Mouse (Mus musculus) adrenal gland, adult 18-20 months (tissue): Measurements from ENCODE around the gene Nxpe4. TPM values are rescaled to one million over a fixed set of nuclear protein-coding genes. Genes with fewer than 3 reads are reported as not detected.
"Not testable (repeated sequence)": the region's sequence is repeated elsewhere in the genome, so short reads cannot be mapped to it uniquely, and the experiment has no call there.

Experiments
- DNase-seq, 2 experiments: peaks; one replicate each; pipeline ENCODE4 v3.0.0; 2021 to 2022; ENCODE audit warnings: low spot score in 2 of 2
- total RNA-seq, 2 experiments: library from RNA; stranded (reverse); gene quantifications; 1 replicate in 1 of 2; 2 replicates in 1 of 2; pipeline ENCODE4 v1.2.3; 2021

The Nxpe4 gene
- total RNA-seq, 2 experiments from 2014 or later, result 1.7 to 2.6 TPM

- DNase-seq, result no peak
Measured at GRCm38 (mm10) chr9:48239461-48239860, 77.6 kb downstream of the Nxpe4 start.

DNA sequence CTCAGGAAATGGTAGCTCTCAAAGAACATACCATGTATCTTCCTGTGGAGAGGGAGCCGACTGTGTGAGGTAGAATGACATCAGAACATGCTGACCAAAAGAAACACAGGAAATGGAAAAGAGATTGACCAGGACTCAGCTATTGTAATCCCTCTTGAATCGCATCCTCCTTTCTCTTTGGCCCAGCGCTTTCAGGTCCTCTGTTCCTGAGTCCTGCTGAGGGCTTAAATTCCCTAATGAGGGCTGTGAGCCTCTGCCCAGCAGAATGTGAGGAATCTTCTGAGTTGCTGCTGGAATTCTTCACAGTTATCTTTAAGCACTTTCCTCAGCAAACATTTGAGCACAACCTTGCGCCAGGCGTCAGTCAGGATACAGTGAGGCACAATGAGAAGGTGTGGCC, 78.6 kb downstream of the Nxpe4 start:
- DNase-seq, result no peak

DNA sequence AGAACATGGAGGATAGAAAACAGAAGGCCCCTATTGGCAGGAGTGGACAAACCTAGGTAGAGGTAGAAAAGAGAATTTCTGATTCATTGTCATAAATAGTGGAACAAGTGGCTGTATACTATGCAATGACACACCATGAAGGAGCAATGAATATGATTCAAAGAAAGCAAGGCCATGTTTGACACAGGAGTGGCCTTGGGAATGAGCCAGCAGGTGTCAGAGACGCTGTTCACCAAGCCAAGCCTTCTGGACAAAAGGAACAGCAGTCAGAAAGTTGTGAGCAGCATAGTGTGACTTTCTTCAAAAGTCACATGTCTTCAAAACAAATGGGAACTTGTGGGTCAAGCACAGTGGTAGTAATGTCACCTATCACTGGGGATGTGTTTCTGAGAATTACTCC, 80.0 kb downstream of the Nxpe4 start:
- DNase-seq, result no peak

GRCm38 (mm10) chr9:48242756-48243155, 80.9 kb downstream of the Nxpe4 start:
- no peak for DNase-seq

DNA sequence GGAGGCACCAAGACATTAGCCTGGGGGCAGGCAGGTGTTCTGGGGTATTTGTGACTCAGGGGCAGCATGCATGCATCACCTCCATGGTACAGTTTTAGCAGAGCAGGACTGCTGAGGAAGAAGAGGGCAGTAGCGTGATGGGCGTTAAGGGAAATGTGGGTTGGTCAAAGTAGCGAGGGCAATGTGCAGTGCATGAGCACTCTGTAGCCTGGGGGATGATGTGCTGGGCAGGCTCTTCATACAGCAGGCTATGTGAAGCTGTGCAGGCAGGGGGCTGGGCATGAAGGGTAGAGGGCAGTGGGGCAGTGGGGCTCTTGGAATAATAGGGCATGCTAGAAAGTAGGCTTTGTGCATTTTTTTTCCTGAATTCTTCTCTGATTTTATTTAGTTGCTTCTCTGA, 82.4 kb downstream of the Nxpe4 start:
- no peak for DNase-seq

DNA sequence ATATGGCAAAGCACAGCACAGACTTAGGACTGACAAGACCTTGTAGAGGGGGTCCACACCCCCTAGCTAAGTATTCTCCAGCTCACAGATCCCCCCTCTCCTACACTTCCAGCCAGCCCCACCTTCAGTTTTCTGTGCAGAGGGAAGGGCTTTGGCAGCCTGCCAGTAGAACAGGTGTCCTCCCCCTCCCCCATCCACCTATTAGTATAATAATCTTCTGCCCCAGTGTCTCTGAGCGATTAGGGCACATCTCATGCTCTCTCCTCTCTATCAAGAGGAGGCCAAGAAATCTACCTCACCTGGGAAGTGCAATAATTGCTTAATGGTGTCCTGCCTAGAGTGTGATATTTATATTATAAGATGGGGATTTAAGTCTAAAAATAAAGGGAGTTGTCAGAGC, 83.7 kb downstream of the Nxpe4 start:
- no peak for DNase-seq

- no peak for DNase-seq
Measured at GRCm38 (mm10) chr9:48247276-48247675, 85.5 kb downstream of the Nxpe4 start.

DNA sequence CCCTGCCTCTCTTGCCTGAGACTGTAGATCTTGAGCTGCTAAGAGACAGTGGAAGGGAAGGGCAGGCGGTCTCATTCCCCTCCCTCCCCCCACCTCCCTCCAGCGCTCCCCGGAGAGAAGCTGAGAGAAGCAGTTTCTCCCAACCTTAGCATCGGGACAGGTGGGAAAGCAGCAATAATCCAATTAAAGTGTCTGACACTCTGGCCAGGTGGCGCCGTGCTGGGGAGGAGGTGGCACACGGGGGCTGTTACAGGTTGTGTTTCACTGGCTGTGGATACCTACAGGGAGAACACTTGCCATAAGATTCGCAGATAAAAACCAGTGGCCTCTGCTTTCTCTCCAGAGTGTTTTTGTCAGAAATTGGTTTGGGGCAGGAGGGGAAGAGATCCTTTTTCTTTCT, 90.4 kb downstream of the Nxpe4 start:
- DNase-seq, result no peak

GRCm38 (mm10) chr9:48257001-48257400, 95.2 kb downstream of the Nxpe4 start:
- DNase-seq, result no peak

- peak; percentile 32 to 42 for DNase-seq
Measured at GRCm38 (mm10) chr9:48257741-48258423, 96.1 kb downstream of the Nxpe4 start.

DNA sequence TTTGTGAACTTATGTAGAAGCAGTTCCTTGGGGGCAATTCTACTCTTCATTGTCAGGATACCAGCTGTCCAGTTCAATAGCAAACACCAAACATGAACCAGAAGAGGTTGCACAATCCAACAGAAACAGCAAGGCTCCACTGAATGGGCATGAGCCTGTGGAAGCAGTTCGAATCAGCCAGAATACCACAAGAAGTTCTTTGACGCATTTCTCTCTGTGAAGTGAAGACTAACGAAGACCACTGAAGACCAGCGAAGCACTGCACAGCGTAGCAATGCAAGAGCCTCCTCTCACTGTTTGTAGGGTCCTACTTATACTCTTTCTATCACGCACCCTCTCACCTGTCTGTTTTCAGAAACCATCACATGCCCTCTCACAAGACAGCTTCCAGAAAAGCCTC, 102.8 kb downstream of the Nxpe4 start:
- DNase-seq, result no peak

GRCm38 (mm10) chr9:48265491-48265890, 103.7 kb downstream of the Nxpe4 start:
- no peak for DNase-seq

DNA sequence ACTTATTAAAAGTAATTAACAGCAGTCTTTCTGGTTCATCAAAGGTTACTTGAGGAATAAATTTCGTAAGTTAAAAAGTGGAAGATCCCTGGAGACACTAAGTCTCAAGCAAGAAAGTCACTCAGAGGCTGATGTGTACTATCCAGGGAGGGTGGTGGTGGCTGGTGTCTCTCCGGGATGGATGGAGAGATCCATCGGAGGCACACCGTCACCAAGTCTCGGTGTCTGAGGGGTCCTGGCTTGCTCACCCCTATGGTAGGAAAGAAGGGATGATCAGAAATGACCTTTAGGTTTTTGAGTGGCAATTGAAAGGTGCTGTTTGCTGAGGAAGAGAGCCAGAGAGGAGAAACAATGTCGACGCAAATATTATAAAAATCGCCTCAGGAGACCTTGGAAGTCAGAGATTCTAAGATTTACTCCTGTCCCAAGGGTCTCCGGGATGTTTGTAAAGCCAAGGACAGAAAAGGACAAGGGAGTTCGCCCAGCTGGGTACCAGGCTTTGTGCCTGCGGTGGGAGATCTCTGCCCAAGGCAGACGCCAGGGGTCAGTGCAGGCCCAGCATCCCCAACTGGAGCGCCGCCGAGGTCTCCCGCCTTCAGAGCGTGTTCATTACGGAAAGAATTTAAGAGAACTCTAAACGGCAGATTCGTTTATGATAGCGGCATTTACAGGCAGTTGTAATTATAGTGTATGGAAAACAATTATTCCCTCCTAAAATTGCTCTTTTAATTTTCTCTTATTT, 104.6 kb downstream of the Nxpe4 start:
- DNase-seq, result peak; percentile 78 to 84

DNA sequence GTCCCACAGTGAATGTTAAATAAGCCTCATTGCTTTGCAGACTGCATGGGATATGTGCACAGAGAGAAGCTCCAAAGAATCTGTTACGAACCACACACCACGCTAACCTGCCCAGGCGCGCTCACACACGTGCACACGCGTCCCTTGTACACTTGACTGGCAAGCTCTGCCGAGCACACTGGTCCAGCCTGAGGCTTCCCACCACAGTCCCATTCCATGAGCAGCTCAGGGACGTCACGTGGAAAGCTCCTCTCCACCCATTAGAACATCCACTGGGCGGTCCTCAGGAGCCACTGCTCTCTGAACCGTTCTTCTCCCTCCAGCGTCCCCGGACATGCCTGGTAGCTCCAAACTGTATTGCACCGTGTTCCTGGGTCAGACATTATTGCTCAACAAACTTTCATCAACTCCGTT, 105.2 kb downstream of the Nxpe4 start:
- DNase-seq, result peak; percentile 34 to 35

DNA sequence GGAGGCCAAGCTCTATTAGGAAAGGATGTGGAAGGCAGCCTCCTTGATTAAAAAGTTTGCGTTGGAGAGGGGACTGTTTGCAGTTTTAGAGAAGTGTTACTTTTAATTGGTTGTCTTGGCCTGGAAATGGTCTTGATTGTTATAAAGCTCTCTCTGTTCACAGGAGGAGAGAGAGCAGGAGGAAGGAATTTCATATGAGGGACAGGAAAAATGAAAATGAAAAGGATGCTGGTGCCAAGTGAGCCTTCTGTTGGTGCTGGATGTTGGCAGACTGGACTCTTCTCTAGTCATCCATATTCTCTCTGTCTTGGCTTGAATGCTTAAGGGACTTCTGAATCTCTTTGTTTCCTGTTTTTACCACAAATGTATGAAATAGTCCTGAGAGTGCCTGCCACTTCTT, 106.1 kb downstream of the Nxpe4 start:
- no peak for DNase-seq

- DNase-seq, result no peak
Measured at GRCm38 (mm10) chr9:48276831-48277230, 115.0 kb downstream of the Nxpe4 start.

- DNase-seq, result no peak
Measured at GRCm38 (mm10) chr9:48284221-48284620, 122.4 kb downstream of the Nxpe4 start.

DNA sequence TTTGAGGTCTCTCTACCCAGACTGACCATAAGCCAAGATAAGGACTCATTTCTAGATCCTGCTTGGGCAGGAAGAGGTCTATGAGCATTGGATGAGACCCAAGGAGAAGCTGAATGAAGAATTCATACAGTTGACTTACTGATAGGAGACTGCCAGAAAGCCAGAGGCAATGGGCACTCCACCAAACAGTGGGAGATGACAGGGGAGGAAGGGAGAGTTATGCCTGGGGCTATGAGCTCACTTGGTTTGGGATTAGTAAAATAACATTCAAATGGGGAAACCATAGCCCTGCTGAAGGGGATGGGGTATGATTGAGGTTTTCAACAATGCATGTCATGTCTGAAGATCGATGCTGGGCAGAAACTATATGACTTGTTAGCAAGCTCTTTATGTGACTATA, 128.5 kb downstream of the Nxpe4 start:
- DNase-seq, result no peak

DNA sequence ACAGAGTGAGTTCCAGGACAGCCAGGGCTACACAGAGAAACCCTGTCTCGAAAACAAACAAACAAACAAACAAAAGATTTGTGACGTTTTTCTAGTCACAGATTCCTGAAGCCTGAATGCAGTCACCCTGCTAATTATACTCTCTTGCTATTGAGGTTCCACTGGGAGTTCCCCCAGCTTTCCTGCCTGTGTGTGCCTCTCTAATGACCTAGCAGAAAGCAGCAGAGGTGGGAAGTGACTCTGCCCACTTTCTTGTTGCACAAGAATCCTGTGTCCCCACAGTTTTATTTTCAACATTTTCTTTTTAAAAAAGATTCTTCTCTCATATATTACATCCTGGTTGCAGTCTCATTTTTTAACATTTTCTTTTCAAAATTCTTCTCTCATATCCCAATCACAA, 132.9 kb downstream of the Nxpe4 start:
- DNase-seq, result no peak

DNA sequence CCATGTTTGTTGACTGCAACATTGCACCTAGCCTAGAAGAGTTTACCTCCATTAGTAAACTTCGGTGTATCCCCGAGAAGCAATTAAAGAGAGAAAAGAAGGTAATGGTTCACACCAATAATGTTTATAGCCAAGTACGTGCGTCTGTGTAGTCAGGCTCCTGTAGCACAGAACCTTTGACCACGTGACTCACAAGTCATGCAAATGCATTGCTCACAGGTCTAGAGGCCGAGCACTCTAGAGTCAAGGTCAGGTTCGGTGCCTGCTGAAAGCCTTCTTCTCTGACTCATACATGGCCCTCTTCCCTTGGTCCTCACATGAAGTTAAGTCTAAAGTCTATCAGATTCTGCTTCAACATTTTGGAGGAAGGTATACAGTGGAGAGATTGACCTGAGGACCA, 137.2 kb downstream of the Nxpe4 start:
- DNase-seq, result peak in 1 of 2 experiments; percentile 4

- not testable (repeated sequence) for DNase-seq
Measured at GRCm38 (mm10) chr9:48303564-48303963, 141.7 kb downstream of the Nxpe4 start.

DNA sequence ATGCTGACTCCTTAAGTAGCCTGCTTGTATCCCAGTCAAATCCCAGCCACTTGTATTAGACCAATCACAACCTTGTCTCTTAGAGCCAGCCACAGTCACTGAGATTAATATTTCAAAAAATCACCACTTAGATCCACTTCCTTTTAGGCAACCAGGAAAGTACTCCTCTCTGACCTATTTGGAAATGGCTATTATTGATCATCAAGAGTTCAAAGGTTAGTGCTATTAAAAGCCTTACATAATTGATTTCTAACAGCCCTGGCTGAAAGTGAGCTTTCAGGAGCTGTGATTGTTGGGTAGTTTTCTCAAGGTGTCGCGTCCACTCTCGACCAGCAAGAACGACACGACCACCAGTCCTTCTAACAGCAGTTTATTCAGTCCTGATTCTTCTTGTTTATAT, 149.4 kb downstream of the Nxpe4 start:
- no peak for DNase-seq

DNA sequence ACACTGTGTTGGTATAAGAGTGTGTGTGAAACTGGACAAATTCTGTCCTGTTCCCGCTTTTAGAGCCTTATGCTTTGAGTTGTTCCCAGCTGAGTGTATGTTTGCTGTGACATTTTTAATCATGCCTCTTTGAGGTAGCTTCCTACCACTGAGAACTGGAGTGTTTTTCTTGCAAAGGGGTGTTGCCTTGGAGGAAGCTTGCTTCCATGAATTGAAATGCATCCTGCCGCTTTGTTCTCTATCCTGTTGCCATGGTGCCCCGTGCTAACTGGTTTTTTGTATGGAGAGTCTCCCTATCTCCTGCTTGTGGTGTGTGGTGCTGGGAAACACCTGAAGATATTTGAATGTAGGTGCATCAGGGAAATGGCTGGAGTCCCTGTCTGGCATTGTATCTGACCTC, 152.4 kb downstream of the Nxpe4 start:
- DNase-seq, result no peak
